Mouse (Mus musculus): ENCODE data around the gene Acadl. TPM values are rescaled to one million over a fixed set of nuclear protein-coding genes. Genes with fewer than 3 reads are reported as not detected.

Gene Acadl
- 1,000 to 10,000 TPM; 1,242 to 1,246 TPM for total RNA-seq (2021)

DNA sequence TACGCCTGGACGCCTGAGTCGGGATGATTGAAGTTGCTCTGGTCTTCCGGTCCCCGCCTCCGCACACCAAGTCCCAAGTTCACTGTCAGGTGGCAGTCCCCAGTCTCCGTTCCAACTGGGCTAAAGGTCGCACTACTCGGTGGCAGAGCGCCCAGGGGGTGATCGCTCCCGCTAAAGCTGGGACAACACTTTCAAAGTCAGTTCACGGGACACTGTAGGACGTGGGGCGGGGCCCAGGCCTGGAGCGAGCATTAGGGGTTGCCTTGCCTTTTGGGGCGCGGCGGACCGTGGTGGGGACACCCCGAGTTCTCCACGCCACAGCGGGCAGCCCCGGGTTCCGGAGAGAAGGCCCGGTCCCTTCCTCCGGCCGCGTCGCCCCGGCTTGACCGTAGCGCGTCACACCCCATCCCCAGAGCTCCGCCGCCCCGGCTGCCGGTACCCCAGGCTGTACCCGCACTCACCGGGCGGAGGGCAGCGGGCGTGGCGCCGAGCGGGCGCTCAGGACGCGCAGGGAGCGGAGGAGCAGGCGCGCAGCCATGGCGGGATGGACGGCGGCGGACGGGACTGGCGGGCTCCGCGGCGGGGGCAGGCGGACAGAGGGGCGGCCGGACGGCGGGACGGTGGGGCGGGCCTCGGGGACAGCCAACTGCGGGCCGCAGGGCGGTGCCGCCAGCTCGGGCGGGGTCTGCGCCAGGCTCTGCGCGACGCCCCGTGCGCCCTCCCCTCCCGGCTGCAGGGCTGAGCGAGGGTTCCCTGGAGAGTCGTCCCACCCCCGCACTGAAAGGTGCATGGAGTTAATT, at the start of gene Acadl:
TSS of gene Acadl (minus strand) at position 566 of the 800 bp plus-strand sequence.
- DNase-seq = peak; percentile 98

DNA sequence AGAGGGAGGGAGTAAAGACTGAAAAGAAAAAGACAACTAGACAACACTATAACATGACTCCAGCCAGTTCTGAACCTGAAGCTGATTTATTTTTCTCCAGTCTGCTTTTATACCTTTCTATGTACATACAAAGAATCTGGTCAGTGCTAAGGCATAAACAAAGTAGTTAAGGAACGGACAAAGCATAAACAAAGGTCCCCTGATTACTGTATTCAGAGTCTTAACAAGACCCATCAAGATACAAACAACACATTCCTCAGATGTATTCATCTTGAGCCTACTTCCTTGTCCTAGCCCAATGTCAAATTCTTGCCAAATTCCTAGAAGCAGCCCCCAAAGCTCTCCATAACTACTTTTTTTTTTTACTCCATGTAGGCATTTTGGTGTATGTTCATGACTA, 49.2 kb upstream of the Acadl start:
- no peak for DNase-seq

GRCm38 (mm10) chr1:66902566-66902965, 39.5 kb upstream of the Acadl start:
- no peak for DNase-seq

- no peak for DNase-seq
These were observed 37.9 kb upstream of the Acadl start for GRCm38 (mm10) chr1:66900946-66901345.

DNA sequence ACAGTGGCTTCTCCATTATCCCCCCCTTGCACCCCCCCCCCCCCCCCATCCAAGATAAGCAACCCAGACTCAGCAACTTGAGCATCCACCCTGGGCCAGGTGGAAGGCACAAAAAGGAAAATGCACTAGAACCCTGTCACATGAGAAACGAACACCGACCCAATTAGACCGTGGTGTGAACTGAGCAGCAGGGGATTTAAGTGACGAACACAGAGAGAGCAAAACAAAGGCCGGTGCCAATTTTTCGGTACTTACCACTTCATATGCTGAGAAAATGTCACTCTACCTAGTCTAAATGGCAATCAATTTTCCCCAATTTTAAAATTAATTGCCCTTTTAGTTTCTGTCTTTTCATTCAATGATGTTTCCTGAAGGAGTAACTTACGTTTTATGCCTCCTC, 35.2 kb upstream of the Acadl start:
- DNase-seq = no peak

GRCm38 (mm10) chr1:66896556-66896955, 33.5 kb upstream of the Acadl start:
- DNase-seq = no peak

- DNase-seq = no peak
These were observed 33.0 kb upstream of the Acadl start for GRCm38 (mm10) chr1:66896125-66896524.

DNA sequence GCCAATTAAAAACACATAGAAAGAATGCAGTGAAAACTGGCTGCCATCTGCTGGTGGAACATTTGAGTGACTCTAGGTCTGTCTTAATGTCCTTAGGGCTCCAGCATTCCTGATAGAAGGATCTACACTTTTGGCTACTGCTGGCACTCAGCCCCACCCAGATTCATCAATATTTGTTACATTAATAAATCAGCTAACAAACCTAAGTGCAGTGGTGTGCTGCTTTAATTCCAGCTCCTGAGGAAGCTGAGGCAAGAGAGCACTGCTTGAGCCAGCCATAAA, 32.7 kb upstream of the Acadl start:
- peak; percentile 67 for DNase-seq

DNA sequence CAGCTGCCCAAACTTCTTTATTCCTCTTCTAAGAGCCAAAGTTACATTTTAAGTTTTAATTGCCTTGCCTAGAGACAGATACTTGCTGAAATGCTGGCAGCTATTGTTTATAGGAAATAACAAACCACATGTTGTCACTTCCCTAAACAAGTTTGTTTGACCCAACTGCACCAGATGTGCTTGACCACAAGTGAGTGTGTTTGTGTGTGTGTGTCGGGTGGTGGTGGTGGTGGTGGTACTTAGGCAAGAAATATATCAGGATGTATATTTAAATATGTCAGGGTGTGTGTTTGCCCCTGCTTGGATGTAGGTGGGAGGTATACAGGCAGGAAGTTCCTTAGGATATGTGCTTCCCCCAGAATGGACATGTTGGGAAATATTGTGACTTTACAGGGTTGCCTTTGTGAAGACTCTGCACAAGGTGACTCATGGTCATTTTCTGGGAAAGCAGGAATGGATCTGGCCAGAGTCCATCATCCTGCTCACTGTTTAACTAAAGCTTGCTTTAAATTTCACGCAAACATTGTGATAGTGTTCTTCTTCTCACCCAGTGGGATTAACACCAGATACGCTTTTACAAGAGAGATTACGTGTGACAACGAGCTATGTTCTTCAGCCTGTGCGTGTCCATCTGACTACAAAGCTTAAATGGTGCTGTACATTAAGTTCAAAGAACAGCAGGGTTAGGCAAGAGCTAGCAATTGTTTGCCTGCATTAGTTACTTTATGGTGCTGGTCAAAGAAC, 32.2 kb upstream of the Acadl start:
- DNase-seq = no peak

GRCm38 (mm10) chr1:66887175-66887574, 24.1 kb upstream of the Acadl start:
- DNase-seq = no peak

DNA sequence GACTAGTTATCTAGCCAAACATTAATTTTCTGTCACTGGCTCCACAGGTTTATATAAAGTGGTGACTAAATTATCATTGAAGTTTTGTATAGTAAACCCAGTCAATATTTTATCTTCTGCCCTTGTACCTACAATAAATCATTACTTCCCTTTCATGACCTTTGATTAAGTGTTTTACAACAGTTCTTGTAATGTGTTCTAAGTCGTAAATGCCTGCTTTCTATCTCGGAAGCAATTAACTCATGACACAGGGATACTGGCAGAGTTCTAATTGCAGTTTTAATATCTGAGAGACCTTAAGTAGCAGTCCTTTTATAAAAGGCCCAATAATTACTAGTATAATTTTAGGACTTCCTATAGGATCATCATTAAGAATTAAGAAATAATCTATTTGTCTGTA, 17.1 kb upstream of the Acadl start:
- no peak for DNase-seq

DNA sequence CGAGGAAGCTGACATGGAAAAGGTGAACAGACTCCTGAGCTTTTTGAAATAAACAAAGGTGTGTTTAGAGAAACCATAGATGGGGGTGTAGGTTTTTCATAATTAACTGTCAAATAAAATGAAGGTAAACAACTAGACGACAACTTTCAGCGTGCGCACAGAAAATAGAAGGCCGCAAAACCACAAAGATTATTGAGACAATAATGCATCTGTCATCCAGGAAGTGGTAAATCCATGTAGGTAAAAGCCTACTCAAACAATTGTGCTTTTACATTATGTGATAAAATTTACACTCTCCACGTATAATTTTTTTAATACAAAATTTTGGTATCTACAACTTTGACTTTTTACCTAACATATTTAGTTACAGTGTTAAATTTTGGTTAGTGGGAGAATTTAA, 11.7 kb upstream of the Acadl start:
- DNase-seq = no peak

- peak; percentile 81 for DNase-seq
These were observed 8.5 kb upstream of the Acadl start for GRCm38 (mm10) chr1:66871591-66871990.

DNA sequence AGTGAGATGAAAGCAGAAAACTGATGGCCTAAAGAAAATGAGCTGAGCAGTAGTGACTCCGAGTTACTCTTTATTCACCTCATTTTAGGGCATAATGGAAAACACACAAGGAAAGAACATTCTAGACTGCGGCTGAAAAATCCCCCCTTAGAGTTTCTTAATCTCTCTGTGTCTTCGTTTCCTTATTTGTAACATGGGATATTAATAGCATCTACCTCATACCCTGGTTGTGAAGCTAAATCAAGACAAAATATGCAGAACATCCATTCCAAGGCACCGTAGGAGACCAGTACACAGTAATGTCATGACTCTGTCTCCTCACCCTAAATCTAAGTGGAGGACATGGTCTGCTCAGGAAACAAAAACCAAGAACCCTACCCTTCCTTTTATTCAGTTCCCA, 2.6 kb upstream of the Acadl start:
- no peak for DNase-seq

DNA sequence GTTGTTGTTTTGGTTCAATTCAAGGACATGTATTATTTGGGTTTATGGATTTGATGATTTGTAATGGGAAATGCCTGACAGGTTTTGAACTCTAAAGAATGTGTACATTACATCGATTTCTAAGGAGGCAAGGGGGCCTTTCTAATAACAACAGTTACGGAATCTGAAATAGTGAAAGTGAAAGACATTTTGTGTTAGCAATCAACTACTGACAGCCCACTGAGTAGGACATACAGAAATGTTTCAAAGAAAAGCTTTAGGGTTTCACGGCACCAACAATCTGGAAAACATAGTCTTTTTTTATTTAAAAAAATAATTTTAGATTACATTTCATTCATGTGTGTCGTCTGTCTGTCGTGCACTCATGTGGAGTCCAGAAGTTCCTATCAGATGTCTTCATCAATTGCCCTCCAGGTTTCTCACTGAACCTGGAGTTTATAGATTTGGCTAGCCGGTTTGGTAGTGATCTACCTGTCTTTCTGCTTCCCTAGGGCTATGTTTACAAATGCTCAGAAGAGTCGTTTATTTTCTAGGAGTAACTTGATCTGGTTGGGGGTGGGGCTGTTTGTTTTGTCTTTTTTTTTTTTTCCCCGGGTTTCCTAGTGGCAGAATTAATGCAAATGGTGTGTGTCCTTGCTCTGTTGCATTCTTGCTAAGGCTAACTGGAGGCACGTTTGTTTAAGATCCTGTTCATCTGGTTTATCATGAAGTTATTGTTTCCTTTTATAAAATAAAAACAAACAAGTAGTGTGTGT, 841 bp upstream of the Acadl start:
- no peak for DNase-seq

- DNase-seq = no peak
These were observed 1.1 kb downstream of the Acadl start for GRCm38 (mm10) chr1:66861764-66862672.

GRCm38 (mm10) chr1:66847506-66847905, 15.6 kb downstream of the Acadl start:
- peak; percentile 43 for DNase-seq

DNA sequence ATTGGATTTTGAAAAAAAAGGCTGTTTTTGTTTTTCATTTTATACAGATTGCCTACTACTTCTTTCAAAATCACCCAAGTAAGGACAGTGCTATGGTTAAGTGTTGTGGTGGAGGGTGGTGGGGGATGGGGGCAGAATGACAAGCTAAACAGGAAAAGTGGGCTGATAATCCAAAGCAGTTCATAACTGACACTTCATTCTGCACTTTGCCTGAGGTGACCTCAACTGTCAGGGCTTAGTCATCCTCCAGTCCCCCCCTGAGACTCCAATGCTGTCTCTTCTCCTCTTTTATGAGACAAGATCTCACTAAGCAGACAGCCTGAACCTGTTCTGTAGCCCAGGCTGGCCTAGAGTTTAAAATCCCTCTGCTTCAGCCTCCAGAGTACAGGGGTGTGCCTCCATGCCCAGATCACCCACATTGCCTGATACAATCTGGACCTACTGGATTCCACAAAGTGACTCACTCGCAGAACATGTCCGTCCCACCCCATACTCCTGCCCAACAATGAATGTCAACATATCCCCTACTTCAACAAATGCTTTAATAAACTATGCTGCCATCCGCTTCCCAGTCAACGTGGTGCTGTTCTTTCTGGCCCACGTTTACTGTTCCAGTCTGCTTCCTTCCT, 17.3 kb downstream of the Acadl start:
- DNase-seq = no peak

DNA sequence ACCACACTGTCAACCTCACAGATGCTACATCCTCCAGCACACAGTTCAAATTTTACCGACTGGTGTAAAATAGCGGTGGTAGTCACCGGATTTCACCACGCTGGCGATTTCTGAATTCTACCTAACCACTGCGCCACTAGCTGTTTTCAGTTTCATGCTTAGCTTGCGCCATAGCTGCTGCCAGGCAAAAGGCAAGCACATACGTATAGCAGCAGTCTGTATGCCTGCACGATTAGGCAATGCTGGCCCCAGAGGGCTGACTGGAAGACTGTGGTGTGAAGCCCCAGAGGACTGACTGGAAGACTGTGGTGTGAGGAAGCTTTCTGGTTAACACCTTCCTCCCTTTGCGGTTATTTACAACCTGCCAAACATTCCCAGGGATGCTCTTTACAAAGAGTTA, 21.1 kb downstream of the Acadl start:
- DNase-seq = no peak

- no peak for DNase-seq
These were observed 21.6 kb downstream of the Acadl start for GRCm38 (mm10) chr1:66841510-66841909.

GRCm38 (mm10) chr1:66839755-66840438, 23.2 kb downstream of the Acadl start:
- DNase-seq = no peak
